Mouse (Mus musculus): ENCODE results near the gene Angpt4.

Angpt4 gene

GRCm38 (mm10) chr2:151985426-151986172, 74.6 kb downstream of the Angpt4 start:
- DNase-seq: no peak

GRCm38 (mm10) chr2:151986958-151987357, 75.9 kb downstream of the Angpt4 start:
- no peak for DNase-seq

GRCm38 (mm10) chr2:151988978-151989377, 78.0 kb downstream of the Angpt4 start:
- no peak for DNase-seq

- DNase-seq: no peak
Measured at GRCm38 (mm10) chr2:151990985-151991394, 80.0 kb downstream of the Angpt4 start.

- no peak for DNase-seq
Measured at GRCm38 (mm10) chr2:151991446-151991845, 80.4 kb downstream of the Angpt4 start.

- DNase-seq: peak; percentile 80
Measured at GRCm38 (mm10) chr2:151994350-151995122, 83.5 kb downstream of the Angpt4 start.
